Mouse (Mus musculus) heart, adult 8-10 months (tissue): ENCODE data around the gene Tnrc6c. TPM values are rescaled to one million over a fixed set of nuclear protein-coding genes. Genes with fewer than 3 reads are reported as not detected.
A peak's percentile ranks its signal among the peaks of the same experiment; 100 is the strongest.

ENCODE experiments used
- DNase-seq: peaks from one replicate; pipeline ENCODE4 v3.0.0; 2022; ENCODE audit warnings: low spot score
- total RNA-seq, 4 experiments: library from RNA; stranded (reverse); gene quantifications; 2 replicates each; pipeline ENCODE4 v1.2.4; 2022

Gene Tnrc6c
- total RNA-seq, 4 experiments from 2014 or later: 27.0 to 32.1 (median 29.7) TPM

DNA sequence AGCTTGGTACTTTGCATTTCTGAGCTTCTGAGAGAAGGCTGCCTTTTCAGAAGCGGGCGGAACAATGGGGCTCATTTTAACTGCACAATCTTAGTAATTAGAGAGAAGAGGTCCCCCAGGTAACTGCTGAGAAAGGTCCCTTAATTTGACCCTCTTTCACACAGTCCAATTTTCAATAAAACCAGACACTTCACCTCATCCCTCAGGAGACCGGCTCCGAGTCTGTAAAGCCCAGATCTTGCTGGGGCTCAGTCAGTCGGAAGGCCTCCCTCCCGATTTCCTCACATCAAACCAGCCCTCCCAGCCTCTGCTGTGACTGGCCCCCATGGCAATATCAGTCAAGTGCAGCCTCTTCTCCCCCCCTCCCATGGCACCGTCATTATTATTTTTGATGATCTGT, 15.7 kb upstream of the Tnrc6c start:
- no peak for DNase-seq

DNA sequence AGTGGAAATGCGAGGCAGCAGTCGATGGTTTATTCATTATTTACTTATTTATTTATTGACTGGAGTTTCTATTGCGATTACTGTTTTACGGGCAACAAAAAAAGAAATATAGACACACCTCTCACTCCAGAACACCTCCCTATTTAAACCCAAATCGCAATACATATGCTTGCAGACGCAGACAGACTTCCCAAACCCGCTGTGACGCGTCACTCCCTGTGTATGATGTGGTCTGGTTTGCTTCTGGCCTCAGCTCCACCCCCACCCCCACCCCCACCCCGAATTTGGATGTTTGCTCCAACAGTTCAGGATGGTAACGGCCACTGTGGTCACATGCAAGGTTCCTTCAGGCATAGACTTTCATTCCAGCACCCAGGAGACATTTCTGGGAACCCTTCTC, 15.3 kb upstream of the Tnrc6c start:
- DNase-seq: no peak

DNA sequence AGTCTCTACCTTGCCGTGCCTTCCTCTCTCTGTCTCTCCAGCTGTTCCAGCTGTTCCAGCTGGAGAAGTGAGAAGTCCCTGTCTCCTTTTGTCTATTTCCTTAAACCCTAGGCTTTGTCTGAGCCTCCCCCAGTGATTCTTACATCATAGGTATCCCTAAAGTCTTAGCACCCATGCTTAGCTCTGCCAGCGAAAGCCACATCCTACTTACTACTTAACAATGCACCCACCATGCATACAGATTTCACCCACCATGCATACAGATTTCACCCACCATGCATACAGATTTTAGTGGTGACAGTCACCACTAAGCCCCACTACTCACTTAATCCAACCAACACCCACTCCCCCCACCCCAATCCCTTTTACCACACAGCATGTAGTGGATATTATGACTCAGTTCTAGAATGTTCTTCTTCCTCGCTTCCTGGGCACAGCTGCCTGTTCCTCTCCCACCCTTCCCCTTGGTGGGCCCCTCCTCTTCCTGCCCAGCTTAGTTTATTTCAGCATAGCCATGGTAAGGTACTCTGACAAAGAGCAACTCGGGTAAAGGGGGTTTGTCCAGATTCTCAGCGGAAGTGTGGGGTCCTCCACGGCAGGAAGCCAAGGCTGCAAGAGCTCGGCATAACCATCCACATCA, 14.6 kb upstream of the Tnrc6c start:
- no peak for DNase-seq

DNA sequence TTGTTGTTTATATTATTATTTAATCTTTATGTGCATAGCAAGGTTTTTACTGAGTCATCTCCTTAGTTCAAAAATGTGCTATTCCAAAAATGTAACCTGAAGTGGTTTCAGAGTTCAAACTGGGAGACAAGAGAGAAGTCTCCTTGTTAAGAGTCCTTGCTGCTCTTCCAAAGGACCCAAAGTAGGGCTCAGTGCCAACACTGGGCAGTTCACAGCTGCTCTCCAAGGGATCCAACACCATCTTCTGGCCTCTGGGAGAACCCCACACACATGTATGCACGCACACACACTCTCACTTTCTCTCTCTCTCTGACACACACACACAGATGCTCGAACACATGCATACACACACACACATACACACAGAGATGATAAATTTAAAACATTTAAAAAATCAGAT, 11.9 kb upstream of the Tnrc6c start:
- no peak for DNase-seq

DNA sequence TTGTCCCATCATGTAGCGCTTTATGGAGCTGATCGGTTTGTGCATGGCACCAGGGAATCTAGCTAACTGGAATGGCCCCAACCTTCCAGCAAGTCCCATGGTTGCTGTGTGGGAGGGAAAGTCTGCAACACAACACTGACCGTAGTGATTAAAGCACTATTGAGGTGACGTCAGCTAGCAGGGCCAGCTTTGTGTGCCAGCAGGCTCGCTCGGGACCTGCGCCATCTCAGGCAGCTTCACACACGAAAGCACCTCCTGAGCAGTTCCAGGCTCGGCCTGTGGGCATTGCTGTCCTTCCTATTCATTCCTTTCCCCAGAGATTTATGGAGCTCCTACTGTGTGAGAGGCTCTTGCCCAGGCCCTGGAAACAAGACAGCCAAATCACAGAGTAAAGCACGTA, 10.8 kb upstream of the Tnrc6c start:
- DNase-seq: no peak

DNA sequence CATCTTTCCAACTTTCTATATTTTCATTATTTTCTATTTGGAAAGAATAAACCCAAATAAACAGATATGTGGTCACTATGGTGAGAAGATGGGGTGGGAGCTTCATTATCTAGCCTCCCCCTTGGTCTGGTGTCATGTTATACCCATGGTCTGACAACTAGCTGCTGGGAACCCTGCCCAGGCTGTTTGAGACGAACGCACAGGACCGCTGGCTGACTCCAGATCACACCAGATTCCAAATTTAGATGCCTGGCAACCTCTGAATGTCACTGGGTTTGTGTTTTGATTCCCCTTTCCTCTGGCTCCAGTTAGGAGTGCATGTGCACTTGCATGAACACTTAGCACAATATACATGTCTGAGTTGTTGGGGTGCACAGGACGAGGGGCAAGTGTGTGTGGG, 7.3 kb upstream of the Tnrc6c start:
- DNase-seq: peak; percentile 67

DNA sequence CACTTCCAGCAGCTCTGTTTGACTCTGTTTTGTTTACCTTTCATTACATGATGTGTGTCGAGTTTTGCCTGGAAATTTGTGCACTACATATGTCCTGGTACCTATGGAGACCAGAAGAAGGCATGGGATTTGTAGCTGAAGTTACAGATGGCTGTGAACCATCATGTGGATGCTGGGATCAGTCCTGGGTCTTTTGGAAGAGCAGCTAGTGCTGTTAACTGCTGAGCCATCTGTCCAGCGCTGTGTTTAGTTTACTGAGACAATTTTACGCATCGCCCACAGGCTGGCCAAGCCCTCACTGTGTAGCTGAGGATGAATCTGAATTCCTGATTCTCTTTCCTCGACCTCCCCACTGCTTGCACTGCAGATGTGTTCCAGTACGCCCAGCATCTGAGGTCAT, 6.1 kb upstream of the Tnrc6c start:
- DNase-seq: no peak

DNA sequence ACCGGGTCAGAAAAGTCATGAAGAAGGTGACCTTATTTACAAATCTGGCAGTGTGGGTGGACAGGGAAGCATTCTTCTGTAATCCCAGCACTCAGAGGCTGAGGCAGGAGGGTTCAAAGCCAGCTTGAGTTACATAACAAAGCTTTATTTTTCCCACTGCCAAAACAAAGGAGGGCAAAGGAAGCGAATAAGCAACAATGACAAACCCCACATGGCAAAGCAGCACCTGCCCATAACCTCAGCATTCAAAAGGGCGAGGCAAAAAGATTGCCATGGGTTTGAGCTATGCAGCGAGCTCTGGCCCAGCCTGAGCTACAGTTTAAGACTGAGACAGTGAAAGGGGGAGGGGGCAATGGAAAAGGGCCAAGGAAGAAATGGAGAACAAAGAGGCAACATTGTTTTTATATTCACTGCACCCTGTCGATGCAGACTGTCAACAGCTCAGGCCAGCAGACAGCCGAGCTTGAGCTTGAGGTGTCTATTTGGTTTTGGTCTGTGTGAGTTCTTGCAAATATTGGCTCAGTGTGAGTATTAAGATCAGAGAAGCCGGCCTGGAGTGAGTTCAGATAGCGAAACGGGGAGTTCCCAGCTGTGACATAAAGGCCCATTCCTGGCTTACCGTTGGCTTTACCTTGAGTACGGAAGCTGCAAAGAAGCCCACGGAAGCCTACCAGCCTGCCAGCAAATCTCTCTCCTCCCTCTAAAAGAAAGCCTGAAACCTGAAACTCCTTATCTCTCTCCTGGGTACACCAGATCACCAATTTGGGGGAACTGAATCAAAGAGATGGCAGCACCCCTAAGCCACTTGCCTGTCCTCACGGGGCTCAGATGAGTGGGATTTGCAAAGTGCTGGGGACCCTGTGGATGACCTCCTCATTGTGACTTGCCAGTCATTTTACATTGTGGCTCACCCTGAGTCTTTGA, 3.1 kb upstream of the Tnrc6c start:
- no peak for DNase-seq

DNA sequence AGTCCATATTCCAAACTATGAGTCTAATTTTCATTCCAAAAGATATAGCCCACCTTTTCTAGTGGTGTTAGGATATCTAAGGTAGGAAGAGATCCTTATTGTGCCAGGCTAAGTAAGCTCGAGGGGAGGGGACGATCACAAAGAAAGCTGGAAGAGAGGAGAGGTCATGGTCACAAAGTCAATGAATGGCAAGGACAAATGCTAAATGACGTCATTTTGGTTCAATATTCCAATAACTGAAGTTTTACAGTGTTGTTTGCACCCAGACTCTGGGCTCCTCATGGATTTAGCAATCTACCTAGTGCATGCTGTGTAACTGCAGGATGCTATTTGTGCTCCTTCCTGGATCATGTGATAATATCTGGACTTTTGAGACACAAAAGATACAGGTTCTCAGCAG, 1.2 kb upstream of the Tnrc6c start:
- DNase-seq: no peak

DNA sequence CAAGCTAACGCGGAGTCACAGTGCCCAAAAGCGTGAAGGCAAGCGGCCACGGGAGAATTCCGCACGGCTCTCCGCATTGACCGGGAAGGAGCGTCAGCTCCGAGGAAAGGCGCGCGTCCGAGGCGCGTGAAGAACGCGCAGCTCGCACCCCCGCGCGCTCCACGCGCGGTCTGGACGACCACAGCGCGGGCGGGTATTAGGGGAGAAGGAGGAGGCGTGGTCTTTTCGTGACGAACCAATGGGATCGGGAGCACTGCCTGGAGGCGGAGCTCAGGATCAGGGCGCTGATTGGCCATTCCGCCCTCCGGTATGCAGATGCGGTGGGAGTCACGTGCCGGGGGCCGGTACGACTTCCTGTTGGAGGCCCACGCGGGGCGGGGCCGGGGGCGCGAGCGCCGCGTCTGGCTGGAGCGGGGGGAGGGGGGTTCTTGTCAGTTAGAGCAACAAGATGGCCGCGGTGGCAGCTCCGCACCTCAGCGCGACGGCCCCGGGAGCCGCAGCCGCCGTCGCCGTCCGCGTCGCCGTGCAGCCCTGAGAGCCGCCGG, 363 bp downstream of the Tnrc6c start:
- DNase-seq: peak; percentile 99

DNA sequence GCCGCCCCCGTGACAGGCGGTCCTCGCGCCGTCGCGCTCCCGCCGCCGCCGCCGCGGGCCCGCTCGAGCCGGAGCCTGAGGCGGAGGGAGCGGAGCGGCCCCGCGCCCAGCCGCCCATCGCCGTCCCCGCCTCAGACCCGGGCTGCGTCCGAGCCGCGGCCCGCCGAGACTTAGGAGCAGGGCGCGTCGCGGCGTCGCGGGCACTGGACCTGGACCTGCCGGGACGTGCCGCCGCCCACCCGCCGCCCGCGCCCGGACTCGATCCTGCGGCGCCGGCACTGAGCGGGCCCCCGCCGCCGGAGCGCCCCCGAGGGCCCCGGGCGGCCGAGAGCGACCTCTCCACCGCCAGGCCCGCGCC, 824 bp downstream of the Tnrc6c start:
- DNase-seq: no peak

DNA sequence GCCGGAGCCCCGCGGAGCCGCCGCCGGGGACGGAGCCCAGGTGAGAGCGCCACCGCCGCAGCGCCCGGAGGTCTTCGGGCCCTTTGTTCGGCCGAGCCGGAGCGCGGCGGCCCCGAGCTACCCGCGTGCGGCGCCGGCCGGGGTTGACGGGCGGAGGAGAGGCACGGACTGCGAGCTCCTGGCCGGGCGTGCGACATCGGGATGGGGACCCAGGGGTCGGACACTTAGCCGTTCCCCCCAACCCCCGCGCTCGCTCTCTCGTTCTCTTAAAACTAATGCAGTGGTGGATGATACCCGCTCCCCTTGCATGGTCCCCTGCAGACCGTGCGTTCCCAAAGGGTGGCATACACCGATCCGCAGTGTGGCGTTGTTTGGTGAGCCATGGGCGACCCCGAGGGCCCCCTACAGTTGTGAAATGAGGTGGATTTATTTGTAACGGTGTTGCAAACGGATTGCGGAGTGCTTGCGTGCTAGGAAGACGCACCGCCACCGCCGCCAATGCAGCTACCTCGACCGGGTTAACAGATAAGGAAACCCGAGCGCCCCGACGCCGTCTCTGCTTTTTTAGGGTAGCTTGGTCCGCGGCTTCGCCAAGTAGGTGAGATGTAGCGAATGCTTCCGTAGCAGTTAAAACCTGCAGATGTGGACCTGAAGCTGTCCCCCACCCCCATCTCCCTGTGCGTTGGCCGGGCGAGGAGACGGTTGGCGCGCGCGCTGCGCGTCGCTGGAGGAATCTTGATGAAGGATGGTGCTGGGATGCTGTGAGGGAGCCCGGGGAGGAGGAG, 1.4 kb downstream of the Tnrc6c start:
- DNase-seq: peak; percentile 35

DNA sequence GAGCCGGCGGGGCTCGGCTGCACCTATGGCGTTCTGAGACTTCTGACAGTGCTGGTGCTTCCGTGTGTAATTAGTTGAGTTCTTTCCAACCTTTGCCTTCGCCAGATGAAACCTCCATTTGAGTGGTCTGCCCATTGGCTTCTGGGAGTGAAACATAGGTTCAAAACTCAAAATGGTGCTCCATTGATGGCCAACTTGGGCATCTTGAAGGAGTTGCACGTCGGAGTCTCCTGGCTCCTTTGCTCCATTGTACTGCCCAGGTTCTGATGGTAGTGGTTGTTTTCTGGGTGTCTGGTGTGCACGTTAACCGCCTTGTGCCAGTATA, 1.9 kb downstream of the Tnrc6c start:
- no peak for DNase-seq

DNA sequence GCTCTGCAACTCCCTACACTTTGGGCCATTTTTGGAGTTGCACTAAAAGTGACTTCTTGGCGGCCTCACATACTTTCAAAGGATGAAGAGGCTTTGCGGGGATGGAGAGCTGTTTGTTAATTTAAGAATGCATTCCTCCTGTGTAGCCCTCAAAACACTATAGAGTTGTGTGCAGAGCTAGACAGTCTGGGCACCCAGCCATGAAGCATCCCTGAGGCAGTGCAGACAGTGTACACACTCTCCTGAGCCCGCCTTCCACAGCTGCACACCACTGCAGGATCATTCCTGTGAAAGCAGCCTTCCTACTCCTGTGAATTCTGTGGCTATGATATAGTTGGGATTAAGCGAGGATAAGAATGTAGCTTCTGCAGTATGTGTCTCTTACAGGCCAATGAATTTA, 4.9 kb downstream of the Tnrc6c start:
- no peak for DNase-seq

DNA sequence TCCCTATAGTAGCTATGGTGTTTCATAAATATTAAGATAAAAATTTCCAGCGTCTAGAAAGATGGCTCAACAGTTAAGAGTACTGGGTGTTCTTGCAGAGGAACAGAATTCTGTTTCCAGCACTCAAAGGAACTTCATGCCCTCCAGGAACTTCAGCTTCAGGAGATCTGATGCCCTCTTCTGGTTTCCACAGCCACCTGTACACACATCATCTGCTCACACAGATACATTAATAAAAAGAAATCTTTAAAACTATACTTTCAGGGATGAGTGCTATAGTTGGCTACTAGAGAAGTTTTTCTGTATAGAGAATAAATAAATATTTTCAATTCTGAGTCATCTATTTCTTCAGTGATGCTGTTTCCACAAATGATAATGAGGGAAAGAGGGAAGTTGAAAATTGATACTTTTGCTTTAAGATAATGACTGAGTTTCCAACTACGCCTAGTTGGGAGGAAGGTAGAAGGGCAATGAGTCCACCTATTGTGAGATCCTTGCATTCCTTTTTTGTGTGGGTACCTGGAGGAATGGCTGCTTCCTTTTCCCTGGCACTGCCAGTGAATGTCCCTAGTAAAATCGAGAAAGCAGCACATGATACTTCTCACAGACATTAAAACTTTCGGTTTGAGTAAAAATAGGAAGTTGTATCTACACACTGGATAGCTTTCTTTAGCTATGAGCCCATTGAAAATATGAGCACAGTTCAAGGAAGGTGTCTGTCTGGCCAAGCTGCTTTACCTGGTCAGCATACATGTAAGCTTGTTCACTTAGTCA, 9.1 kb downstream of the Tnrc6c start:
- no peak for DNase-seq

DNA sequence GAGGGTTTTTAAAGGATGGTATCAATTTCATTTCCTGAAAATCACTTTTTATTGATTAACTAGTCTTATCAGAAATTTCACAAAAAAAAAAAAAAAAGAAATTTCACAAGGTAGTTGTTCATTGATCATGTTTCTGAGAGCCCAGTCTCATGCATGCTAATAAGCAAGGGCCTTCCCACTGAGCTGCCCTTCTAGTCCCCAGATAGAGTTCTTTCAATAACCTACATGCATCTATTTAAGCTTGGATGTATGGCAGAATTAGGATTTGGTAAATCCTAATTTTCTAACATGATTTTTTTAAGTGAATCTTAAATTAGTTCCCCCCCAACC, 9.7 kb downstream of the Tnrc6c start:
- DNase-seq: no peak

DNA sequence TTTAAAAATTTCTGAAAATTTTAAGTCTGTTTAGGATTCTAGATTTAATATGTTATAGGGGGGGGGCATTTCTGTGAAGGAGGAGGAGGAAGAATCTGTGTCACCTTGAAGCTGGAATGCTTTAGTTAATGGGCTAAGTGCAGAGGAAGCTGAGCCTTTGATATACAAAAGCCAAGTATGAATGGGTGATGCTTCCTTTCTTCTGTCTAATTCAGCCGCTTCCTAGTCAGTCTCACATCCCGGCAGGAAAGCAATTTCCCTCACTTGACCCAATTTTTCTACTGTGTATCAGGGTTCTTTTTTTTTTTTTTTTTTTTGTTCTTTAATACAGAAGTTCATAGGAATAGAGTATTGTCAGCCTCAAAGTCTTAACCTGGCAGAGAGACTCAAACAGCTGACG, 11.1 kb downstream of the Tnrc6c start:
- DNase-seq: no peak

DNA sequence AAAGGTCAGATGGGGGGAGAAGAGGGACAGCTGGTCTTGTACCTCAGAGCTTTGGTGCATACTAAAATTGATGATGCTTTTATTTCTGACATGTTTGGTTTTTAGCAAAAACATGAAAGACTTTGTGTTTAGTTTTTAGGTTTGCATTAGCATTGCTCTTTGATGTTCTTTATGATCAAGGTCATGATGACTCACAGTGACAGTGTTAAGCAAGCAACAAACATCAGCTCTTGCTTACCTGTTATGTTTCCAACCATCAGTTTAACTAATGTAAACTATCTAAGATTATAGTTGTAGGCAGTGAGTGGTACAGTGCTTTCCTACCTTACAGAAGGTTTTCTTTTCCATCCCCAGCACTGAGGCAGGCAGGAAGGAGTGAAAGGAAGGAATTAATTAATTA, 12.5 kb downstream of the Tnrc6c start:
- DNase-seq: no peak

DNA sequence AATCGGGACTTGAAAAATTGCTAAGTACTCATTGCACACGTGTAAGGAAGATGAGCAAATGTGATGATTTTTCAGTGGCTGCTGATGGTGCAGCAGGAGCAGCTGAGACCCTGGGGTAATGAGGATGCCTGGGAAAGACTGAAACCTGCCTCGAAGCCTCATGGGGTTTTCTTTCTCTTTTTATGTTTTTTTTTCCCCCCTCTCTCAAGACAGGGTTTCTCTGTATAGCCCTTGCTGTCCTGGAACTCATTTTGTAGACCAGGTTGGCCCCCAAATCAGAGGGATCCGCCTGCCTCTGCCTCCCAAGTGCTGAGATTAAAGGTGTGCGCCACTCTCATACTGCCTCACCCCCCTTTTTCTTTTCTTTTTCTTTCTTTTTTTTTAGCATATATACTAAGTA, 13.1 kb downstream of the Tnrc6c start:
- DNase-seq: no peak

DNA sequence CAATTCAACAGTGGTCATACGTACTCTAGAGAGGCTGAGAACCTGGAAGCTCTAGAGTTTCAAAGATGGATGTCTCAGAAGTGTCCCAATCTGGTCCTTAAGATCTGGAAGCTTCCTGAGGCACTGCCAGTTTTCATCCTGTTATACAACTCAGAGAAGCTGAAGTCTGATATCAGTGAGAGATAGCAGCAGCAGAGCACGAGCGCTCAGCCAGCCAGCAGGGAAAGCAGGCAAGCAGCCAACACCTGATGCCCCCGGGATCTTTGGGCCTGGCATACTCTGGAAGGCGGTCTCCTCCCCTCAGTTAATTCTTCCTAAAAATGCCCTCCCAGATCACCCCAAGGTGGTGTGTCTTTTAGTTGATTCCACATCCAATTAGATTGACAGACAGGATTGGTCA, 13.7 kb downstream of the Tnrc6c start:
- DNase-seq: no peak

DNA sequence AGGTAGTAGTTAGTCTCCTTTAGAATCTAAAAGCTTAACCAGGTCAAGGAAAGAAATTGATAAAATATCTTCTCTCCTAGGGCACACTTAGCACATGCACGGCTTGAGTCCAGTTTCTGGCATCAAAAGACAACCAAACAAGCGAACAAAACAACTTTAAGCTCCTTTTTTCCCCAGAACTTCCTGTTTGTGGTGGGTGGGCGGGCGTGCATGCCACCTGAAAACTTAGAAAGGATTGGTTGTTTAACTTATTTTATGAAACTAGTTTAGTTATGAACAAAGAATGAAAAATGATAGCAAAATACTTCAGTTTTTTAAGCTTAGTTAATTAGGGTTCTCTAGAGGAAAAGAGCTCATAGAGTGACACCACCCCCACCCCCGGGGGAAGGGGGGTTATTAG, 17.5 kb downstream of the Tnrc6c start:
- DNase-seq: no peak

DNA sequence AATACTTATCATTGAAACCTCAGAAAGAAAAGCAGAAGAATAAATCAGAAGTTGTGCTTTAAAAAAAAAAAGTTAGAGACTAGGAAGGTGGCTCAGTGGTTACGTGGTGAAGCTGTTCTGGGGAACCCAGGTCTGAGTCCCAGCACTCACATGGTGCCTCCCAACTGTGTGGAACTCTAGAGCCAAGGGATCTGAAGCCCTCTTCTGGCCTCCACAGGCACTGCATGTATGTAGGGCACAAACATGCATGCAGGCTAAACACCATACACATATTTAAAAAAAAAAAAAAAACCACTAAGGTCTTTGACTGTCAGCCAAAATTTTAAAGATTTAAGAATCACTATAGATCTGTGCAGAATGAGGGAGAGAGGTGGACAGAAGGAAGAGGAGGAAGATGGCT, 20.4 kb downstream of the Tnrc6c start:
- DNase-seq: no peak
